ENCODE assay signal across 7 mouse cellular contexts in the genomic region with DNA sequence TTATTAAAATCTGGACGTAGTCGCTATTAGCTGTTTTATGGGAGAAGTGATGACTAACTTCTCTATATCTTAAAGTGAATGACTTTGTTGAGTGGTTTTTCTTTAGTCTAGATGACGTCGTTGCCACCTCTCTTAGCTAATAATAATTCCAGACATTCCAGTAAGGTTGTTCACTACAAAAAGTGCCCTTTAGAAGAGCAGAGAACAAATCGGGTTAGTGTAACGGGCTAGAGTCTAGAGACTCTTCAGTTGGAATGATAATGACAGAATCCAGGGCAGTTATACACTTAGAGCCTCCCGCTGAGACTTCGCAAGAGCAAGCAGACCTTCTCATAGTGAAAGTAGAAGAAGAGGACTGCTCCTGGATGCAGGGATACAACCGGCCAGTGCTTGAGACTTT. TPM values are rescaled to one million over a fixed set of nuclear protein-coding genes. Genes with fewer than 3 reads are reported as not detected.
DNase-seq lines count a peak whose midpoint lies in the region; ATAC-seq and TF ChIP-seq lines count a peak whose summit lies in the region.

No protein-coding gene starts in this region.

- H3K4me3 ChIP-seq in C2C12 (ENCODE audit: insufficient read depth, poor library complexity, severe bottlenecking), result peak overlapping the region; percentile 46
- peak overlapping the region; percentile 57 to 100 for H3K4me3 ChIP-seq in ES-E14 (ENCODE audit: insufficient read depth in 1 of 2, low read depth in 1 of 2, low read length in 2 of 2, poor library complexity in 1 of 2, severe bottlenecking in 1 of 2)
- H3K4me3 ChIP-seq in heart, embryonic 16.5 days (ENCODE audit: low read length), result peak overlapping the region; percentile 87
- H3K4me3 ChIP-seq in lung, embryonic 15.5 days, result peak overlapping the region; percentile 61

- no peaks in the 10 kb centered on the region for H3K79me2 ChIP-seq in C2C12 (ENCODE audit: control insufficient read depth, insufficient read depth)

- peak overlapping the region; percentile 68 for H3K9ac ChIP-seq in ES-E14 (ENCODE audit: insufficient read depth, low read depth, low read length, poor library complexity, severe bottlenecking)
- H3K9ac ChIP-seq in heart, embryonic 16.5 days (ENCODE audit: low read length), result peak overlapping the region; percentile 81
- peak overlapping the region; percentile 21; the same call in 1 of the 2 replicates for H3K9ac ChIP-seq in lung, embryonic 15.5 days

- peaks cover 0 to 5% of the 10 kb centered on the region in 2 experiments; a peak in 1 of 4 replicates for H3K4me1 ChIP-seq in ES-E14 (ENCODE audit: control insufficient read depth in 2 of 2, insufficient read depth in 2 of 2, low read length in 2 of 2, poor library complexity in 1 of 2)
- H3K4me1 ChIP-seq in heart, embryonic 16.5 days (ENCODE audit: control insufficient read depth, insufficient read depth, low read length), result peaks cover 22% of the 10 kb centered on the region
- peaks cover 31% of the 10 kb centered on the region for H3K4me1 ChIP-seq in lung, embryonic 15.5 days

- TF ChIP-seq CTCF in C2C12 (IDR thresholded peaks at IDR 0.05; ENCODE audit: control insufficient read depth, insufficient read depth, insufficient read length), result no peak

- no peaks in the 10 kb centered on the region for H3K9me3 ChIP-seq in ES-E14 (ENCODE audit: control insufficient read depth, insufficient read depth, low read depth, low read length)
- no peaks in the 10 kb centered on the region for H3K9me3 ChIP-seq in heart, embryonic 16.5 days (replicated peaks; ENCODE audit: control insufficient read depth, low read length)
- no peaks in the 10 kb centered on the region for H3K9me3 ChIP-seq in lung, embryonic 15.5 days

- WGBS in heart, embryonic 16.5 days, result 5% methylated on average over 9 of the region's 9 CpGs
- WGBS in lung, embryonic 15.5 days, result 14% methylated on average over 9 of the region's 9 CpGs

- peaks cover 7% of the 10 kb centered on the region for H3K79me3 ChIP-seq in C2C12 (ENCODE audit: low read depth)

- no peak for DNase-seq in ES-E14 (ENCODE audit: low read depth, low spot score)
- no peak for DNase-seq in frontal cortex, postnatal 36 days (ENCODE audit: low spot score in 2 of 2)
- no peak for DNase-seq in left cerebral cortex, adult 18-20 months (ENCODE audit: low spot score in 2 of 2)
- no peak for DNase-seq in cerebellum, postnatal 25 days

- peak overlapping the region; percentile 73 for H3K4me2 ChIP-seq in heart, embryonic 16.5 days (ENCODE audit: low read depth, low read length)
- peak overlapping the region; percentile 74 for H3K4me2 ChIP-seq in lung, embryonic 15.5 days

- H3K27me3 ChIP-seq in C2C12 (ENCODE audit: control insufficient read depth, insufficient read depth, insufficient read length), result no peaks in the 10 kb centered on the region
- H3K27me3 ChIP-seq in heart, embryonic 16.5 days (ENCODE audit: control insufficient read depth, insufficient read depth, low read length), result no peaks in the 10 kb centered on the region
- H3K27me3 ChIP-seq in lung, embryonic 15.5 days, result no peaks in the 10 kb centered on the region

- H3ac ChIP-seq in C2C12 (ENCODE audit: control insufficient read depth, insufficient read length, low read depth), result no peak overlapping the region

- no peak for ATAC-seq in heart, embryonic 16.5 days (replicated peaks; ENCODE audit: extremely low read depth, insufficient read depth, low FRiP score)
- no peak for ATAC-seq in lung, embryonic 15.5 days (ENCODE audit: borderline replicate concordance, extremely low read depth, low FRiP score, low TSS enrichment)

- H3K36me3 ChIP-seq in C2C12 (ENCODE audit: control insufficient read depth, insufficient read depth) (peaks cover 5% of the 10 kb centered on the region), ES-E14 (ENCODE audit: control insufficient read depth, insufficient read depth, low read length, poor library complexity, severe bottlenecking) (no peaks in the 10 kb centered on the region; the same call in 1 of the 2 replicates)
- peaks cover 12% of the 10 kb centered on the region for H3K36me3 ChIP-seq in heart, embryonic 16.5 days (ENCODE audit: control insufficient read depth, insufficient read depth)
- peaks cover 13% of the 10 kb centered on the region; the same call in 1 of the 2 replicates for H3K36me3 ChIP-seq in lung, embryonic 15.5 days

- H3K27ac ChIP-seq in ES-E14 (ENCODE audit: insufficient read depth, low read depth, low read length, poor library complexity, severe bottlenecking), result no peak overlapping the region
- H3K27ac ChIP-seq in heart, embryonic 16.5 days (ENCODE audit: low read length), result peak overlapping the region; percentile 66
- peak overlapping the region; percentile 29 for H3K27ac ChIP-seq in lung, embryonic 15.5 days

- in situ Hi-C loops in ES-E14 (cut with MboI; ENCODE audit: low sequenced_read_pairs in 2 of 2, unreplicated experiment in 2 of 2), result no loop called here

TF ChIP-seq in C2C12, 6 proteins besides CTCF, POLR2A, EP300 and RAD21:
- TF ChIP-seq MYOG (IDR thresholded peaks at IDR 0.05; ENCODE audit: control insufficient read depth, extremely low read depth, insufficient read length) (no peak), USF1 (IDR thresholded peaks at IDR 0.05; ENCODE audit: low read depth) (no peak)

TF ChIP-seq in ES-E14, 5 proteins besides CTCF, POLR2A, EP300 and RAD21:
- TF ChIP-seq CHD2 (IDR thresholded peaks at IDR 0.05; ENCODE audit: low read depth, low read length) (no peak), ZC3H11A (IDR thresholded peaks at IDR 0.05; ENCODE audit: borderline replicate concordance, low read depth, low read length) (no peak), MAFK (IDR thresholded peaks at IDR 0.05; ENCODE audit: insufficient read depth, low read depth, low read length) (no peak), HCFC1 (IDR thresholded peaks at IDR 0.05; ENCODE audit: borderline replicate concordance, insufficient read depth, low read length) (no peak), ZNF384 (IDR thresholded peaks at IDR 0.05; ENCODE audit: low read depth, low read length) (no peak)

RNA-seq across cellular contexts. Expression of a gene that starts 0.7 kb away (rescaled TPM):
- polyA plus RNA-seq in C2C12 (2012; fragmentation: generic; extraction: Trizol), result 3.6 TPM
- total RNA-seq in ES-E14 (2012; rRNA removed), result 16.9 and 18.0 TPM in 2 replicates
- polyA plus RNA-seq in heart, embryonic 16.5 days (2015; fragmentation: Nextera tagmentation; extraction: Ambion mirVana), result 9.8 and 9.9 TPM in 2 replicates
- polyA plus RNA-seq in lung, embryonic 15.5 days (2015; fragmentation: Nextera tagmentation; extraction: Ambion mirVana), result 12.4 and 14.1 TPM in 2 replicates
- 1 to 10 TPM; 9.4 to 9.5 TPM for total RNA-seq in left cerebral cortex, adult 18-20 months (2021)

RNA-seq across cellular contexts. Expression of a gene that starts 3.4 kb away (rescaled TPM):
- polyA plus RNA-seq in C2C12 (2012; fragmentation: generic; extraction: Trizol), result 2.0 TPM
- 5.5 TPM in 2 replicates for total RNA-seq in ES-E14 (2012; rRNA removed)
- 7.0 and 8.0 TPM in 2 replicates for polyA plus RNA-seq in heart, embryonic 16.5 days (2015; fragmentation: Nextera tagmentation; extraction: Ambion mirVana)
- 7.6 and 9.8 TPM in 2 replicates for polyA plus RNA-seq in lung, embryonic 15.5 days (2015; fragmentation: Nextera tagmentation; extraction: Ambion mirVana)
- 10 to 100 TPM; 11.8 to 15.8 TPM for total RNA-seq in left cerebral cortex, adult 18-20 months (2021)

RNA-seq across cellular contexts. Expression of a gene that starts 13.2 kb away (rescaled TPM):
- 643 TPM for polyA plus RNA-seq in C2C12 (2012; fragmentation: generic; extraction: Trizol)
- total RNA-seq in ES-E14 (2012; rRNA removed), result 537 and 605 TPM in 2 replicates
- polyA plus RNA-seq in heart, embryonic 16.5 days (2015; fragmentation: Nextera tagmentation; extraction: Ambion mirVana), result 1,156 and 1,380 TPM in 2 replicates
- 691 and 724 TPM in 2 replicates for polyA plus RNA-seq in lung, embryonic 15.5 days (2015; fragmentation: Nextera tagmentation; extraction: Ambion mirVana)
- total RNA-seq in left cerebral cortex, adult 18-20 months (2021), result 100 to 1,000 TPM; 223 to 245 TPM

RNA-seq across cellular contexts. Expression of a gene that starts 26.5 kb away (rescaled TPM):
- polyA plus RNA-seq in C2C12 (2012; fragmentation: generic; extraction: Trizol), result 7.7 TPM
- 31.4 and 36.1 TPM in 2 replicates for total RNA-seq in ES-E14 (2012; rRNA removed)
- polyA plus RNA-seq in heart, embryonic 16.5 days (2015; fragmentation: Nextera tagmentation; extraction: Ambion mirVana), result 30.0 and 31.9 TPM in 2 replicates
- 30.3 and 32.2 TPM in 2 replicates for polyA plus RNA-seq in lung, embryonic 15.5 days (2015; fragmentation: Nextera tagmentation; extraction: Ambion mirVana)
- total RNA-seq in left cerebral cortex, adult 18-20 months (2021), result 10 to 100 TPM; 30.0 to 33.0 TPM

RNA-seq across cellular contexts. Expression of a gene that starts 38.0 kb away (rescaled TPM):
- polyA plus RNA-seq in C2C12 (2012; fragmentation: generic; extraction: Trizol), result 47.7 TPM
- 73.2 and 74.4 TPM in 2 replicates for total RNA-seq in ES-E14 (2012; rRNA removed)
- 25.9 and 26.5 TPM in 2 replicates for polyA plus RNA-seq in heart, embryonic 16.5 days (2015; fragmentation: Nextera tagmentation; extraction: Ambion mirVana)
- polyA plus RNA-seq in lung, embryonic 15.5 days (2015; fragmentation: Nextera tagmentation; extraction: Ambion mirVana), result 55.0 and 56.2 TPM in 2 replicates
- total RNA-seq in left cerebral cortex, adult 18-20 months (2021), result 10 to 100 TPM; 19.9 to 25.1 TPM

Comparison
In these comparisons a context has a peak if more than half of its experiments do, and no peak if none do; other contexts are left out.
1. H3K9ac ChIP-seq: peak in every context shown above with its lines; median percentile 81 in heart, embryonic 16.5 days; 68 in ES-E14; 21 in lung, embryonic 15.5 days.